ENCODE assay signal across 10 mouse cellular contexts in genomic region chr11:83426964-83427363, GRCm38 (mm10). TPM values are rescaled to one million over a fixed set of nuclear protein-coding genes. Genes with fewer than 3 reads are reported as not detected.
DNase-seq lines count a peak whose midpoint lies in the region; ATAC-seq and TF ChIP-seq lines count a peak whose summit lies in the region.
"Had no signal": no experiment of that assay in that cellular context is flagged by ENCODE, and none has a peak within 500 bp of the region (broad histone marks: within the 10 kb centered on the region; RNA-seq: fewer than 3 reads in every experiment).

No protein-coding gene starts in this region.

- peak overlapping the region; percentile 48 for H3K4me2 ChIP-seq in heart, embryonic 11.5 days
- H3K4me2 ChIP-seq in CH12.LX (ENCODE audit: insufficient read depth, low read depth, poor library complexity, severe bottlenecking): peak overlapping the region; percentile 77
- peak overlapping the region; percentile 14; the same call in 1 of the 2 replicates for H3K4me2 ChIP-seq in hindbrain, embryonic 12.5 days (replicated peaks)

- DNase-seq in heart, postnatal 36 days: no peak
- DNase-seq in CH12.LX (ENCODE audit: extremely low read depth): peak; percentile 56
- no peak for DNase-seq in urinary bladder, postnatal 4 days (ENCODE audit: low spot score in 2 of 2)
- DNase-seq in embryo, embryonic 11 days: no peak
- no peak for DNase-seq in cerebellum, adult 11-12 months

- peaks cover 30% of the 10 kb centered on the region for H3K27me3 ChIP-seq in heart, embryonic 11.5 days (ENCODE audit: control insufficient read depth, insufficient read depth, low read length)
- H3K27me3 ChIP-seq in CH12.LX (replicated peaks): peaks cover 71% of the 10 kb centered on the region
- H3K27me3 ChIP-seq in hindbrain, embryonic 12.5 days: peaks cover 52% of the 10 kb centered on the region

- no peak for TF ChIP-seq RAD21 in CH12.LX (IDR thresholded peaks at IDR 0.05; ENCODE audit: low read depth, low read length)

- no peak overlapping the region for H3K27ac ChIP-seq in heart, embryonic 11.5 days (ENCODE audit: low read depth, low read length)
- H3K27ac ChIP-seq in CH12.LX (ENCODE audit: insufficient read depth, low read depth): no peak overlapping the region
- no peak overlapping the region for H3K27ac ChIP-seq in hindbrain, embryonic 12.5 days
- H3K27ac ChIP-seq: kidney, postnatal 0 days had no signal

- no peak for TF ChIP-seq EP300 in CH12.LX (IDR thresholded peaks at IDR 0.05; ENCODE audit: low read length)

- peaks cover 20% of the 10 kb centered on the region for H3K4me1 ChIP-seq in heart, embryonic 11.5 days (ENCODE audit: control insufficient read depth, insufficient read depth, low read length)
- H3K4me1 ChIP-seq in CH12.LX (ENCODE audit: control insufficient read depth in 1 of 2, insufficient read depth in 2 of 2): peaks cover 13 to 21% of the 10 kb centered on the region in 2 experiments
- H3K4me1 ChIP-seq in hindbrain, embryonic 12.5 days: no peaks in the 10 kb centered on the region

- dilution Hi-C loops in CH12.LX (cut with MboI; ENCODE audit: extremely low pct_ligation_motif_present, extremely low pct_unique_long_range_greater_than_20kb, low sequenced_read_pairs): no loop called here

- no peak for ATAC-seq in heart, embryonic 11.5 days (replicated peaks; ENCODE audit: insufficient number of reproducible peaks, low FRiP score, low TSS enrichment)
- ATAC-seq in hindbrain, embryonic 12.5 days (ENCODE audit: low FRiP score): no peak
- ATAC-seq in megakaryocyte, adult 5-6 weeks (ENCODE audit: poor library complexity, severe bottlenecking): peak; percentile 95

- in situ Hi-C loops in CH12.LX (cut with MboI; ENCODE audit: low pct_ligation_motif_present, low pct_unique_long_range_greater_than_20kb, low sequenced_read_pairs): loop anchor here (5.0 kb wide), 1 partner anchor 100 kb away; no protein-coding TSS in a partner anchor

- H3K79me2 ChIP-seq in CH12.LX (replicated peaks; ENCODE audit: control insufficient read depth, extremely low read depth, insufficient read depth, poor library complexity, severe bottlenecking): no peaks in the 10 kb centered on the region

- 0 out of 2 replicates have a peak overlapping the region, but pooled peaks have one; percentile 40 for H3K9ac ChIP-seq in heart, embryonic 11.5 days (ENCODE audit: low read depth, low read length)
- no peak overlapping the region for H3K9ac ChIP-seq in CH12.LX (ENCODE audit: insufficient read depth, low read depth)
- no peak overlapping the region for H3K9ac ChIP-seq in hindbrain, embryonic 12.5 days

- intact Hi-C loops in heart, postnatal 36 days (cut with DNase I): no loop called here

- no peaks in the 10 kb centered on the region for H3K9me3 ChIP-seq in heart, embryonic 11.5 days (replicated peaks; ENCODE audit: control insufficient read depth, low read length)
- H3K9me3 ChIP-seq in CH12.LX (replicated peaks; ENCODE audit: low read length): no peaks in the 10 kb centered on the region
- no peaks in the 10 kb centered on the region for H3K9me3 ChIP-seq in hindbrain, embryonic 12.5 days (replicated peaks)

- WGBS in heart, embryonic 11.5 days (ENCODE audit: insufficient replicate concordance): 19% methylated on average over 17 of the region's 17 CpGs
- 37% methylated on average over 17 of the region's 17 CpGs for WGBS in hindbrain, embryonic 12.5 days

- TF ChIP-seq POLR2A in CH12.LX (IDR thresholded peaks at IDR 0.05; ENCODE audit: low read depth, low read length): peak; percentile 36; the same call in 1 of the 2 replicates

- no peak for TF ChIP-seq CTCF in CH12.LX (conservative IDR thresholded peaks at IDR 0.05 in 1 of 2, IDR thresholded peaks at IDR 0.05 in 1 of 2; ENCODE audit: low read depth in 2 of 2, low read length in 2 of 2)

- H3K4me3 ChIP-seq in heart, embryonic 11.5 days (ENCODE audit: low read depth, low read length): peak overlapping the region; percentile 19; the same call in 1 of the 2 replicates
- H3K4me3 ChIP-seq in CH12.LX (replicated peaks in 1 of 3; ENCODE audit: low read depth in 2 of 3, low read length in 2 of 3, poor library complexity in 1 of 3): peak overlapping the region in 2 of 3 experiments; percentile 6 to 43
- H3K4me3 ChIP-seq in hindbrain, embryonic 12.5 days: peak overlapping the region; percentile 11

- no peaks in the 10 kb centered on the region for H3K36me3 ChIP-seq in heart, embryonic 11.5 days (ENCODE audit: control insufficient read depth, insufficient read depth, low read length)
- H3K36me3 ChIP-seq in CH12.LX (replicated peaks in 1 of 2; ENCODE audit: control insufficient read depth in 1 of 2, insufficient read depth in 1 of 2, low read length in 1 of 2): no peaks in the 10 kb centered on the region
- no peaks in the 10 kb centered on the region for H3K36me3 ChIP-seq in hindbrain, embryonic 12.5 days

TF ChIP-seq in CH12.LX, 34 proteins besides CTCF, POLR2A, EP300 and RAD21:
- TF ChIP-seq SMC3 (IDR thresholded peaks at IDR 0.05; ENCODE audit: low read depth, low read length): no peak
- peak; percentile 88 for TF ChIP-seq MAX (IDR thresholded peaks at IDR 0.05; ENCODE audit: low read length)
- TF ChIP-seq MXI1 (IDR thresholded peaks at IDR 0.05; ENCODE audit: low read depth, low read length): peak; percentile 63; the same call in 1 of the 2 replicates
- peak; percentile 87; the same call in 1 of the 2 replicates for TF ChIP-seq MYC (IDR thresholded peaks at IDR 0.05; ENCODE audit: low read depth, low read length)

RNA-seq across cellular contexts. Expression of gene Gas2l2, which starts 2.3 kb away (rescaled TPM):
- 0.10 and 0.14 TPM in 2 replicates for polyA plus RNA-seq in heart, embryonic 11.5 days (2014; fragmentation: Nextera tagmentation; extraction: Ambion mirVana)
- total RNA-seq in heart, postnatal 36 days (2021): not detected
- total RNA-seq in CH12.LX (2012; rRNA removed) (not detected in 2 replicates), CH12.LX (2014; rRNA removed) (not detected in 2 replicates)
- polyA plus RNA-seq in CH12.LX (2012; ENCODE audit: insufficient read length, low read depth): not detected in 2 replicates
- 0.59 and 0.76 TPM in 2 replicates for polyA plus RNA-seq in hindbrain, embryonic 12.5 days (2016; fragmentation: Nextera tagmentation; extraction: Ambion mirVana)
- total RNA-seq in megakaryocyte, adult 5-6 weeks (2015): not detected in 2 replicates
- not detected in 2 replicates for total RNA-seq in megakaryocyte, adult 5-6 weeks (2017)
- polyA plus RNA-seq: kidney, postnatal 0 days had no signal

RNA-seq across cellular contexts. Expression of gene 1700020L24Rik, which starts 10.5 kb away (rescaled TPM):
- 2.1 and 2.3 TPM in 2 replicates for polyA plus RNA-seq in heart, embryonic 11.5 days (2014; fragmentation: Nextera tagmentation; extraction: Ambion mirVana)
- not detected for total RNA-seq in heart, postnatal 36 days (2021)
- 0.21 and 0.55 TPM in 2 replicates for total RNA-seq in CH12.LX (2012; rRNA removed)
- not detected in 2 replicates for total RNA-seq in CH12.LX (2014; rRNA removed)
- polyA plus RNA-seq in CH12.LX (2012; ENCODE audit: insufficient read length, low read depth): 0.34 and 0.40 TPM in 2 replicates
- polyA plus RNA-seq in hindbrain, embryonic 12.5 days (2016; fragmentation: Nextera tagmentation; extraction: Ambion mirVana): 0.30 and 0.45 TPM in 2 replicates
- 19.7 and 21.4 TPM in 2 replicates for total RNA-seq in megakaryocyte, adult 5-6 weeks (2015)
- 44.8 and 55.4 TPM in 2 replicates for total RNA-seq in megakaryocyte, adult 5-6 weeks (2017)
- total RNA-seq: midbrain, postnatal 0 days had no signal

RNA-seq across cellular contexts. Expression of gene Rasl10b, which starts 18.0 kb away (rescaled TPM):
- polyA plus RNA-seq in heart, embryonic 11.5 days (2014; fragmentation: Nextera tagmentation; extraction: Ambion mirVana): 4.4 and 5.3 TPM in 2 replicates
- total RNA-seq in heart, postnatal 36 days (2021): 10 to 100 TPM; 45.8 to 69.1 TPM
- total RNA-seq in CH12.LX (2012; rRNA removed) (0.21 and 0.42 TPM in 2 replicates), CH12.LX (2014; rRNA removed) (not detected in 2 replicates)
- 0.08 TPM in 1 of 2 replicates, not detected in the other for polyA plus RNA-seq in CH12.LX (2012; ENCODE audit: insufficient read length, low read depth)
- 16.8 and 17.7 TPM in 2 replicates for polyA plus RNA-seq in hindbrain, embryonic 12.5 days (2016; fragmentation: Nextera tagmentation; extraction: Ambion mirVana)
- not detected in 2 replicates for total RNA-seq in megakaryocyte, adult 5-6 weeks (2015)
- total RNA-seq in megakaryocyte, adult 5-6 weeks (2017): not detected in 2 replicates

RNA-seq across cellular contexts. Expression of gene Mmp28, which starts 35.9 kb away (rescaled TPM):
- polyA plus RNA-seq in heart, embryonic 11.5 days (2014; fragmentation: Nextera tagmentation; extraction: Ambion mirVana): 3.3 and 5.6 TPM in 2 replicates
- total RNA-seq in heart, postnatal 36 days (2021): 1 to 10 TPM; 4.6 to 6.6 TPM
- total RNA-seq in CH12.LX (2012; rRNA removed) (0.04 and 0.17 TPM in 2 replicates), CH12.LX (2014; rRNA removed) (not detected in 2 replicates)
- not detected in 2 replicates for polyA plus RNA-seq in CH12.LX (2012; ENCODE audit: insufficient read length, low read depth)
- polyA plus RNA-seq in hindbrain, embryonic 12.5 days (2016; fragmentation: Nextera tagmentation; extraction: Ambion mirVana): 3.2 and 3.5 TPM in 2 replicates
- 6.2 and 8.9 TPM in 2 replicates for total RNA-seq in megakaryocyte, adult 5-6 weeks (2015)
- 3.0 and 4.1 TPM in 2 replicates for total RNA-seq in megakaryocyte, adult 5-6 weeks (2017)

RNA-seq across cellular contexts. Expression of gene Taf15, which starts 45.9 kb away (rescaled TPM):
- 6.0 and 15.1 TPM in 2 replicates for polyA plus RNA-seq in heart, embryonic 11.5 days (2014; fragmentation: Nextera tagmentation; extraction: Ambion mirVana)
- 10 to 100 TPM; 35.2 to 40.8 TPM for total RNA-seq in heart, postnatal 36 days (2021)
- total RNA-seq in CH12.LX (2012; rRNA removed) (60.4 and 69.8 TPM in 2 replicates), CH12.LX (2014; rRNA removed) (38.8 and 39.5 TPM in 2 replicates)
- 367 and 488 TPM in 2 replicates for polyA plus RNA-seq in CH12.LX (2012; ENCODE audit: insufficient read length, low read depth)
- polyA plus RNA-seq in hindbrain, embryonic 12.5 days (2016; fragmentation: Nextera tagmentation; extraction: Ambion mirVana): 13.9 and 14.9 TPM in 2 replicates
- 44.8 and 54.0 TPM in 2 replicates for total RNA-seq in megakaryocyte, adult 5-6 weeks (2015)
- 37.4 and 39.2 TPM in 2 replicates for total RNA-seq in megakaryocyte, adult 5-6 weeks (2017)

Comparison
In these comparisons a context has a peak if more than half of its experiments do, and no peak if none do; other contexts are left out.
1. H3K4me2 ChIP-seq: peak in every context shown above with its lines; median percentile 77 in CH12.LX; 48 in heart, embryonic 11.5 days; 14 in hindbrain, embryonic 12.5 days.
2. RNA of gene 1700020L24Rik, which starts 10.5 kb away (total RNA-seq): 19.7 to 55.4 TPM in megakaryocyte, adult 5-6 weeks; 0.21 to 0.55 TPM in CH12.LX and not detected in heart, postnatal 36 days; every median in the first group is over 10 times any median in the second.
3. RNA of gene Rasl10b, which starts 18.0 kb away (total RNA-seq): 45.8 to 69.1 TPM in heart, postnatal 36 days; 0.21 to 0.42 TPM in CH12.LX and not detected in megakaryocyte, adult 5-6 weeks; every median in the first group is over 10 times any median in the second.
4. Peak in every context shown above with its lines, with median percentiles within 50 percentile points of each other: H3K4me3 ChIP-seq.